ENCODE assay signal across 12 mouse cellular contexts in genomic region chr12:40906807-40907206, GRCm38 (mm10).
"Had no signal": no experiment of that assay in that cellular context is flagged by ENCODE, and none has a peak within 500 bp of the region (broad histone marks: within the 10 kb centered on the region; RNA-seq: fewer than 3 reads in every experiment).

No protein-coding gene starts in this region.

- H3K9ac ChIP-seq: hindbrain, embryonic 14.5 days; limb, embryonic 13.5 days; liver, embryonic 14.5 days; midbrain, embryonic 13.5 days had no signal

- H3K36me3 ChIP-seq: limb, embryonic 13.5 days; midbrain, embryonic 13.5 days had no signal

- ATAC-seq: lung, postnatal 0 days; midbrain, embryonic 13.5 days had no signal

- H3K4me1 ChIP-seq: limb, embryonic 13.5 days; midbrain, embryonic 13.5 days had no signal

- H3K27me3 ChIP-seq: limb, embryonic 13.5 days; midbrain, embryonic 13.5 days had no signal

- H3K27ac ChIP-seq: hindbrain, embryonic 14.5 days; layer of hippocampus, adult 2 months; limb, embryonic 13.5 days; liver, embryonic 14.5 days; midbrain, embryonic 13.5 days had no signal

- H3K4me2 ChIP-seq: hindbrain, embryonic 14.5 days; limb, embryonic 13.5 days; midbrain, embryonic 13.5 days had no signal

- H3K9me3 ChIP-seq: limb, embryonic 13.5 days; midbrain, embryonic 13.5 days had no signal

- H3K4me3 ChIP-seq: layer of hippocampus, adult 2 months; limb, embryonic 13.5 days; midbrain, embryonic 13.5 days had no signal

- DNase-seq: kidney, adult 8-10 months; left cerebral cortex, postnatal 4 days; lung, adult 2 months; lung, postnatal 36 days; right cerebral cortex, postnatal 25 days; thymus, postnatal 14 days had no signal
